Mouse (Mus musculus): Measurements from ENCODE around the gene Gcc1.

Gcc1 gene

DNA sequence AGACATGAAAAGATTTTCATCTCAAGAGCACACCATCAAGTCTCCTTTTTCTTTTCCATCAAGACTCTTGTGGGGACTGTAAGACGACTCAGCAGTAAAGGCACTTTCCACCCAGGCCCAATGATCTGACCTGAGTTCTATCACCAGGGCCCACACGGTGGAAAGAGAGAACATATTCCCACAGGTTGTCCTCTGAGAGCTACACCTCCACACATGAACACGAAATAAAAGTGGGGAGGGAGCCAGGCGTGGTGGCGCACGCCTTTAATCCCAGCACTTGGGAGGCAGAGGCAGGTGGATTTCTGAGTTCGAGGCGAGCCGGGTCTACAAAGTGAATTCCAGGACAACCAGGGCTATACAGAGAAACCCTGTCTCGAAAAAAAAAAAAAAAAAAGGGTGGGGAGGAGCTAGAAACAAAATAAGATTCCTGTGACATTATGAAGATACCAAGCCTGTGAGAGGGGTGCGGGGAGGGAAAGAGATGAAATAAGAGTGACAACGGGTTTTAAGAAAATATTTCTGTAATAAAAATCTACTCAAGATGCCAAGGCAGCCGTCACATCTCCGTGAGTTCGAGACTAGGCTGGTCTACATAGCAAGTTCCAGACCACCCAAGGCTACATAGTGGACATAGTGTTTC is 5.4 kb downstream of the Gcc1 start:
- in situ Hi-C loops (cut with MboI) = no loop called here

- in situ Hi-C loops (cut with MboI) = no loop called here
These were observed 6.7 kb downstream of the Gcc1 start for GRCm38 (mm10) chr6:28421469-28422000.

GRCm38 (mm10) chr6:28420865-28421264 is 7.3 kb downstream of the Gcc1 start:
- in situ Hi-C loops (cut with MboI) = no loop called here

GRCm38 (mm10) chr6:28420361-28420760 is 7.8 kb downstream of the Gcc1 start:
- in situ Hi-C loops (cut with MboI) = no loop called here

DNA sequence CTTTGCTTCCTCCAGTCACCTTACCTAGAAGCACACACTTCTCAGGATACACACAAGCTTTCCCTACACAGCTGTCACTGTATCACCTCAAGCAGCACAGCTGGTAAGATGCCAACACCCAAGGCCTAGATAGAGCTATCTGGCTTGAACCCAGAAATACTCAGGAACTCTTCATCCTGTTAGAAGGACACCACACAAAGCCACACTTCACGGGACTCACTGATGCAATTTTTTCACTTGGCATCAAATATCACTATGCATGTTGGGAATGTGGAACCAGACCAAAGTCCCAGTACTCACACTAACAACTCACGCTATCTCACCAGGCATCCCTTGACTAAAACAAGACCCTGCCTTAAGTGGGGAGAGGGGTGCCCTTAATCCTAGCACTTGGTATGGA is 8.5 kb downstream of the Gcc1 start:
- in situ Hi-C loops (cut with MboI) = no loop called here

DNA sequence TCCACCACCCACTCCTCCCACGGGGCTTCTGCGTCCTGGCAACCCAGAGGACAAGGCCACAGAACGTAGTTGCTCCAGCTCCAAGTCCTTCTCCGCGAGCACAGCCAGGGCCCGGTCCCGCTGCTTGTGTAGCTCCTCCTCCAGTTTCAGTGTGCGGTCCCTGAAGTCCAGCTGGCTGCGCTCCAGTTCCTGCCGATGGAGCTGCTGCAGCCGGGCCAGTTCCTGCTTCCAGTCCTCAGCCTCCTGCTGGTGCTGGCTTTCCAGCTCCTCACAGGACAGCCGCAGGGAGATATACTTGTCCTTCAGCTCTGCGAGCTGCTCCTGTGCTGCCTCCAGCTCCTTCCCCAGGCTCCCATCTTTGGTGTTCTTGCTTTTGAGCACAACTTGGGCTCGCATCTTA is 9.7 kb downstream of the Gcc1 start:
- in situ Hi-C loops (cut with MboI) = no loop called here

DNA sequence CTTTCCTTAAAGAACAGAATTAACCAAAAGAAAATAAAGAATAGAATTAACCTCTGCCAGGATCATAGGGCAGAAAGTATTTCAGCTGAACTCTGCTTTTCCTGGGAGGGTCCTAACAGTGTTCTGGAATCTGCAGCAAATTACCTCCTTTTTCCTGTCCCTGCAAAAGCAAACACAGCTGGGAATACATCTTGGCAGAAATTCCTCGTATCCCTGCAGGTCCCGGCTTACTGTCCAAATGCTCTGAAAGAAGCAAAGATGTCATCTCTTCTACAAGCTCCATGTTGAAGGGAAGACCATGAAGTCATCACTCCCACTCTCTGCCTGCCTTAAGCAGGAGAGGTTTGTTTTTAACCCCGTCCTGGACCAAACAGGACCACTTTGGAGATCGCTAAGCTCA is 11.2 kb downstream of the Gcc1 start:
- in situ Hi-C loops (cut with MboI) = no loop called here

DNA sequence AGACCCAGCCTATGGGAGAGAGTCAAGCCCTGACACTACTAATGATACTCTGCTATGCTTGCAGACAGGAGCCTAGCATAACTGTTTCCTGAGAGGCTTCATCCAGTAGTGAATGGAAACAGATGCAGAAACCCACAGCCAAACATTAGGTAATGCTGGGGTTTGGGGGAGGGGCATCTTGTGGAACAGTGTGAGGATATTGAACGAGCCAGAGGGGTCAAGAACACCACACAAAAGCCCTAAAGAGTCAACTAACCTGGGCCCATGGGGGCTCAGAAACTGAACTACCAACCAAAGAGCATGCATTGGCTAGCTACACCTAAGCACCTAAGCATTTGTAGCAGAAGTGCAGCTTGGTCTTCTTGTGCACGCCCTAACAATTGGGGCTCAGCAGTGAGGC is 17.0 kb downstream of the Gcc1 start:
- in situ Hi-C loops (cut with MboI) = no loop called here

DNA sequence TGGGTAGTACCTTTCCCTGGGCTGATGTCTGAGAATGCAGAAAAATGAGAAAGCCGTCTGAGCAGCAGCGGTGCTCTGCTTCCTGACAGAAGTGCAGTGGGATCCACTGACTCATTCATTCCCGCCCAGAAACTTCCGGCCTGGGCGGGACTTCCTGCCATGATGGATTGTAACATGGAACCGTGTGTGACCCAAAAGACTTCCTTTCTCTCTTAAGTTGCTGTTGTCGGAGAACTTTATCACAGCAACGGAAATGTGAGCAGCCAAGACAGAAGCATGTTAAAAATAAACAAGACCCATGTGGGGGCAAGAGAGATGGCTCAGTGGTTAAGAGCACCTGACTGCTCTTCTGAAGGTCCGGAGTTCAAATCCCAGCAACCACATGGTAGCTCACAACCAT is 18.1 kb downstream of the Gcc1 start:
- in situ Hi-C loops (cut with MboI) = no loop called here

DNA sequence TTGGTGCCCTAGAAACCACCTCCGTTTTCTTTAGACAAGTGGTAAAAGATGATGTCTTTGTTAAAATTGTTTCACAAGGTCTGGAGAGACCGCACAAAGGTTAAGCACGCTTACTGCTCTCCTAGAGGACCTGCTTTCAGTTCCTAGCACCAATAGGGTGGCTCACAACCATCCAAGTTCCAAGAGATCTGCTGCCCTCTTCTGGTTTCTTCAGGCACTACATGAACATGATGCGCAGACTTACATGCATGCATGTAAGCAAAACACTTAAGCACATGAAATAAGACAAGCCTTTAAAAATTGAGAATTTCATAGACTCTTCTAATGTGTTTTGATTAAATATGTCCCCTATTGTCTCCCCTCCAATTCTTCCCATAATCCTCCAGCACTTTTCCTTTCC is 28.4 kb downstream of the Gcc1 start:
- in situ Hi-C loops (cut with MboI) = no loop called here

GRCm38 (mm10) chr6:28398726-28399125 is 29.5 kb downstream of the Gcc1 start:
- in situ Hi-C loops (cut with MboI) = no loop called here

GRCm38 (mm10) chr6:28397681-28398203 is 30.4 kb downstream of the Gcc1 start, which contains the start of gene Zfp800:
Gene Zfp800 (minus strand): TSS chr6:28398005.
- in situ Hi-C loops (cut with MboI) = no loop called here

GRCm38 (mm10) chr6:28396853-28397457 is 31.2 kb downstream of the Gcc1 start:
- in situ Hi-C loops (cut with MboI) = no loop called here

DNA sequence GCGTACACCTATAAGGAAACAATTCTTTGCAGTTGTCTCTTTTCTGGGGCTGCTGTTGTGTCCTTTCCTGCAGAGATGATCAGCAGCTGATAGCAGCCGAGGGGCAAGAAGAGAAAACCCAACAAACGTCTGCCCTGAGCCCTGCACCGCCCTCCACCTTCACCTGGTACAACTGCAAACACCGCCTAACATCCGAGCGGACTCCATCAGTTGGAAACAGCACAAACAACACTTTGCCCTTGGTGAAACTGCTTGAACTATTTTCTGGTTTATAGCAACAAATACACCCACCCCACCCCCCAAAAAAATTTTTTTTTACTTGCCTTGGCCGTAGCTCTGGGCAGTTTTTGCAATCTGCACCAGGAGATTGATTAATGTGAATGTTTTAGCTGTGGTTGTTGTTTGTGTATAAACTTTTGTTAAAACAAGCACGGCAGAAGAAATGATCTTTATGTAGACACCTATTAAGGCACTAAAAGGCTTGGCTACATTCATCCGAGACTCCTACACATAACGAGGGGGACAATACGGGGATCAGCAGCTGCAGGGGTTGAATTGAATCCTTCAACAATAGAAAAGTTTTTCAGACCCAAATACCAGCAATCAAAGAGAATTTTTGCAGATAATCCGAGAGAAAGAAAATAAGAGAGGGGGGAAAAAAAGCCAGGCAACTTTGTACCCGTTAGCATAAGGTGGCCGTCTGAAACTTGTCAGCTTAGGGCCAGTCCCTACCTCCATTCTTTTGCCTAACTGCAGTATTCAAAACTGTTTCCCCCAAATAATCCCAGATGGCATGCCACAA is 31.9 kb downstream of the Gcc1 start:
- in situ Hi-C loops (cut with MboI) = no loop called here

- in situ Hi-C loops (cut with MboI) = no loop called here
These were observed 39.2 kb downstream of the Gcc1 start for GRCm38 (mm10) chr6:28389038-28389437.

DNA sequence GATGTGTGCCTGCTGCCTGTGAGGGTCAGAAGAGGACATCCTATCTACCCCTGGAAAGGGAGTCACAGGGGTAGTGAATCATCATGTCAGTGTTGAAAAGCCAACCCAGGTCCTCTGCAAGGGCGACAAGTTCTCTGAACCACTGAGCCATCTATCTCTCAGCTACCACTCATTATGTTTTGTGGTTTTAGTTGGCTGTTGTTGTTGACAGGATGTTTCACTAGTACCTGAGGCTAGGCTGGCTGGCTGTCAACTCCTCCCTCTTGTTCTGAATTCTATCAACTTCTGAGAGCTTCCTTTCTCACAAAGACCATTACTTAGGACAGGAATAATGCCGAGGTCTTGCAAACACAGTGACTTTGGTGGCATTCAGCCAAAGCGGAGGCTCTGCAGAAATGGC is 43.0 kb downstream of the Gcc1 start:
- in situ Hi-C loops (cut with MboI) = no loop called here

- in situ Hi-C loops (cut with MboI) = no loop called here
These were observed 46.2 kb downstream of the Gcc1 start for GRCm38 (mm10) chr6:28381983-28382382.

DNA sequence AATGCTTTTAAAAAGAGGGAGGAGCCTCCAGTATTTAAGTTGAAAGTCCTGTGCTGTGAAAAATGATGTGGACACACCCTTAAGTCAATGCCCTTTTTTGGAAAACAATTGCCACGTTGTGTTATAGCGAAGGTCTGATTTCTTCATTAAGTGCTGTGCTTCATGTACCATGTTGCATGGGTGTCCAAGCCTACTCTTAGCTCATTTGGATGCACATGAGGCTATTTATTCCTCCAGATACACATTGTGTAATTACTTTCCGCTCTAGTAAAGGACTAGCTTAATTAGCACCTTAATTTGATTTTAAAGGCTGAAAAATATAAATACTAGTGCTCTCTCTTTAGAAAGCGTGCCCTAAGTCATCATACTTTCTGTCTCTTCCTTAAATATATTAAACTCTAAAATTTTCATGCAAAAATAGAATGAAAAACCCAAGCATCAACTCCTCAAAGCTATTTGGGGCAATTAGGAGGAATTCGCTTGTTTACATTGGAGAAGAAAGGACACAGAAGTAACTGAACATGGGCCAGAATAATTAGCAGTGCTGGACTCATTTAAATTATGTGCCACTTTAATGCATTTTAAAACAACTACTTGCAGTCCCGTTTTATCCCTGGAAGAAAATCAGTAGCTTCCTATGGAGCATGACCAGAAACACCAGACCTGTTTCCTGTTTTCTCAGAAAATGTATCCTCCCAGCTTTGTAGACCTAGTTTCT is 58.1 kb downstream of the Gcc1 start:
- in situ Hi-C loops (cut with MboI) = no loop called here

DNA sequence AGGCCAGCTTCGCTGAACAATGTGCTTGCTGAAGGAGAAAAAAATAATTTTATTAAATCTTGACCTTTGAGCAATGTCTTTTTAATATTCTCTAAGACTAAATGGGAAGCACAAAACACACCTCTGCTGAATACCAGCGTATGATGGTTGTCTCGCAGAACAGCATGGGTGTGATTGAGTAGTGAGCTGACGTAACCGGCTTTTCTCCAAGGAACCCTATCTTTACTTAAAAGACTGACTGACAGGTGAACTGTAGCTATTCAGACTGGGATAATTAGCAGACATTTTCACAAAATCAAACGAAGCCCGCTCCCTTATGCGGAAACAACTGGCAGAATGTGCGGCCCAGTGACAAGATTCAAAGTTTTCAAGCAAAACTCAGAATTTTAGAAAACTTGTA is 60.6 kb downstream of the Gcc1 start:
- in situ Hi-C loops (cut with MboI) = no loop called here

Measured in mature B cell (primary cell).